Mouse (Mus musculus) embryonic fibroblast, embryonic 13.5 days (primary cell): Measurements from ENCODE around the gene Tiam1. TPM values are rescaled to one million over a fixed set of nuclear protein-coding genes. Genes with fewer than 3 reads are reported as not detected.

Experiments used
- H3K27ac ChIP-seq: 2 replicates; pipeline ENCODE4 v1.5.1; 2012; ENCODE audit warnings: low read length, control low read depth, inconsistent platforms; ENCODE audit not compliant: insufficient read depth
- H3K4me1 ChIP-seq: 2 replicates; pipeline ENCODE4 v1.6.1; 2011; ENCODE audit warnings: low read length; ENCODE audit not compliant: control insufficient read depth, insufficient read depth
- H3K4me3 ChIP-seq: 2 replicates; pipeline ENCODE4 v1.5.1; 2011; ENCODE audit warnings: mild to moderate bottlenecking, control low read depth, low read length; ENCODE audit not compliant: insufficient read depth
- CTCF ChIP-seq: IDR thresholded peaks from 2 replicates; pipeline ENCODE4 v1.5.1; 2011; ENCODE audit warnings: mild to moderate bottlenecking, control low read depth, low read length, moderate library complexity, borderline replicate concordance; ENCODE audit not compliant: insufficient read depth
- POLR2A ChIP-seq: IDR thresholded peaks from 2 replicates; pipeline ENCODE4 v1.6.1; 2011; ENCODE audit warnings: low read depth, mild to moderate bottlenecking, control low read depth, low read length, moderate library complexity
- polyA plus RNA-seq: library from polyadenylated mRNA; stranded (reverse); fragments of >200 nt; gene quantifications from 2 replicates; pipeline ENCODE4 v1.2.4, GENCODE M21; 2011; ENCODE audit warnings: low read depth; ENCODE audit not compliant: missing spikeins, insufficient read length

Gene Tiam1
- polyA plus RNA-seq, 1 experiment = 17.8 TPM

- H3K4me3 ChIP-seq = no peak overlapping the region
- TF ChIP-seq POLR2A = no peak
- TF ChIP-seq CTCF = no peak
- H3K4me1 ChIP-seq = no peaks in the 10 kb centered on the region
- H3K27ac ChIP-seq = no peak overlapping the region
Observed at GRCm38 (mm10) chr16:89864710-89865109, 278.9 kb downstream of the Tiam1 start.

GRCm38 (mm10) chr16:89863264-89863663 lies 280.3 kb downstream of the Tiam1 start:
- H3K27ac ChIP-seq = no peak overlapping the region
- H3K4me1 ChIP-seq = no peaks in the 10 kb centered on the region
- no peak for TF ChIP-seq CTCF
- TF ChIP-seq POLR2A = no peak
- no peak overlapping the region for H3K4me3 ChIP-seq

GRCm38 (mm10) chr16:89861531-89861930 lies 282.0 kb downstream of the Tiam1 start:
- Histone ChIP-seq H3K27ac (no peak overlapping the region), H3K4me3 (no peak overlapping the region), H3K4me1 (no peaks in the 10 kb centered on the region)
- TF ChIP-seq POLR2A (no peak), CTCF (no peak)

DNA sequence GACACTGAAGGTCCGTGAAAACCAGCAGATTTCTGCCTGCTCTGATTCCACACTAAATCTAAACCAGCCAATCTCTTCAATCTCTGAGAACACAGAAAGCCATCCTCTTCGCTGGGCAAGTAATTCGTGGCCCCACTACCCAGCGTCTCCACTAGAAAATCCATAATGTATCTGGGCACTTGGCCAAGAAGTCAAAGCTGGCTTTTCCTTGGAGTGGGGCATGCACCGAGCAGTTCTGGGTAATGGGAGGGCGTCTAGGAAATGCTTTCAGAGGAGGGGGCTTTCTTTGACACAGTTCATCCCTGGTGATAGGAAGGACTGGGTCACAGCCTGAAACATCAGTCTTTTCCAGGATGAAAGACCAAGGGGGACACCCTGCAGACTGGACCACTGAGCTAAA lies 282.9 kb downstream of the Tiam1 start:
- TF ChIP-seq CTCF (no peak), POLR2A (no peak)
- Histone ChIP-seq H3K4me1 (no peaks in the 10 kb centered on the region), H3K4me3 (no peak overlapping the region), H3K27ac (no peak overlapping the region)

GRCm38 (mm10) chr16:89857666-89858065 lies 285.9 kb downstream of the Tiam1 start:
- Histone ChIP-seq H3K4me1 (no peaks in the 10 kb centered on the region), H3K4me3 (no peak overlapping the region), H3K27ac (no peak overlapping the region)
- TF ChIP-seq CTCF = no peak
- TF ChIP-seq POLR2A = no peak

DNA sequence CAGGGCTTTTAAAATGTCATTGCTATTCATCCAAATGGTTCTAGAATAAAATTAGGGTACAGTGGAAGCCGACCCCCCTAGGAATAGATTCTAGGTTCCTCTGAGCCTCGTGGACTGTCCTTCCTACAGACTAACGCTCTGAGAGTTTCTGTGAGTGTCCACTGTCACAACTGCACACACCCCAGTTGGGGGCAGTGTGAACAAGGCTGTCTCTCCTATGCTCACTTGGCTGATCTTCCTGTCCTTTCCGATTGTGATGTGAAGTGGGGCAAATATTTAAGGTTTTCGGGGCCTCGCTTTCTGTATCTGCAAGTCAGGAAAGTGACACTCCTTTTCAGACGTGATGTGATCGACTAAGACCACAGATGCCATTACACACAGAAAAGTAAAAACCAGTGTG lies 288.8 kb downstream of the Tiam1 start:
- Histone ChIP-seq H3K4me1 (no peaks in the 10 kb centered on the region), H3K4me3 (no peak overlapping the region), H3K27ac (no peak overlapping the region)
- no peak for TF ChIP-seq POLR2A
- TF ChIP-seq CTCF = no peak

DNA sequence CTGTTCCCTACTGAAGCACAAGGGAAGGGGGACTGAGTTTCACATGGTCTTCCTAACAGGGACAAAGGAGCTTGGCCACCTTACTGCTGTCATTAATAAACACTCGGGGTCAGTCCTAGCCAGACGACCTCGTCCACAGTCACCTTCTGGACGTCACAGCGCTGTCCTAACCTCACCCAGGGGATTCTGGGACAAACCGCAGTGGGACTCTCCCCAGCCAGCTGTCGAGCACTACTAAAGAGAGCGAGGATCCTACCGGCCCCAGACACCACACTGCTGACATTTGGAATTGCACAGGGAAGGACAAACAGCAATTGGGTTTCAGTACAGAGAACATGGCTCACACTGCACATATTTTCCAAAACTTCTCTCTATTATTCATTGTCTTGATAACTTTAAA lies 292.2 kb downstream of the Tiam1 start:
- H3K4me1 ChIP-seq = no peaks in the 10 kb centered on the region

GRCm38 (mm10) chr16:89848651-89849597 lies 294.6 kb downstream of the Tiam1 start:
- no peak overlapping the region for H3K4me3 ChIP-seq
- TF ChIP-seq POLR2A (no peak), CTCF (no peak)
- H3K4me1 ChIP-seq = no peaks in the 10 kb centered on the region
- H3K27ac ChIP-seq = no peak overlapping the region

More for the DNA sequence above, 292.2 kb downstream of the Tiam1 start:
- no peak for TF ChIP-seq POLR2A
- no peak for TF ChIP-seq CTCF
- H3K4me3 ChIP-seq = no peak overlapping the region
- H3K27ac ChIP-seq = no peak overlapping the region

GRCm38 (mm10) chr16:89848179-89848578 lies 295.4 kb downstream of the Tiam1 start:
- no peaks in the 10 kb centered on the region for H3K4me1 ChIP-seq
- no peak for TF ChIP-seq CTCF
- TF ChIP-seq POLR2A = no peak
- H3K27ac ChIP-seq = no peak overlapping the region
- no peak overlapping the region for H3K4me3 ChIP-seq

DNA sequence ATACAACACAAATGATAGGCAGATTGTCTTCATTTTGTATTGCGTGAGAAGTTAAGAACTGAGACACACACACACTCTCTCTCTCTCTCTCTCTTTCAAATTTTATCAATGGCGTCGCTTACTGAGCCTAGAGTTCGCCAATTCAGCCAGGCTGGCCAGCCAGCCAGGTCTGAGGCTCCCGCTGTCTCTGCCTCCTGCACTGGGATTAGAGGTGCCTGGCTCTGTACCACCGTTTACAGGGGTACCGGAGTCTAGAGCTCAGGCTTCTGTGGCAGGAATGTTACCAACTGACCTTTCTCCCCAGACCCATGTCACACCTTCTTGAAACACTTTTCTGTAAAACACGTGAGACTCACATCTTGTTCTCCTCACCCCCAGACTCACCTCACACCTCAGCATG lies 298.1 kb downstream of the Tiam1 start:
- Histone ChIP-seq H3K4me1 (no peaks in the 10 kb centered on the region), H3K4me3 (no peak overlapping the region), H3K27ac (no peak overlapping the region)
- TF ChIP-seq CTCF (no peak), POLR2A (no peak)
